Mouse (Mus musculus): Measurements from ENCODE around the gene Prss41.

DNA sequence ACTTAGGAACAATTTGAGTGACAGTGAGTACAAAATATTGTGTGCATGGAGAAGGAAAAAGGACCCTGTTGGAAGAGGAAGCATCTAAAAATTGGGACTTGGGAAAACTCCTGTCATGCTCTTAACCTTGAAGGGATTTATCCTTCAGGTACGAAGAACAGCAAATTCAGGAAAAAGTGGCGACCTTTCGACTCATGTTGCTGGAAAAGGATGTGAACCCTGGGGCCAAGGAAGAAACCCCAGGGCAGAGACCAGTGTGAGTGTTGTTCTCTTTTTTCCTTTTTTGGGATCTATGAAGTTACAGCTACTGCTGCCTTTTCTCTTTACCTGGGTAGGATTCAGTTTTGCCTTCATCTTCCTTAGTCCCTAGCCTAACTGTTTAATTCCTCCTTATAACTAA, 36.1 kb downstream of the Prss41 start:
- no peak for TF ChIP-seq CTCF (conservative IDR thresholded peaks at IDR 0.05; ENCODE audit: insufficient read depth, insufficient read length, low read depth, low read length)
- no peak for TF ChIP-seq POLR2A (IDR thresholded peaks at IDR 0.05; ENCODE audit: low read depth, low read length)
